Mouse (Mus musculus) liver, postnatal 0 days (tissue): Measurements from ENCODE around the gene Col11a2. TPM values are rescaled to one million over a fixed set of nuclear protein-coding genes. Genes with fewer than 3 reads are reported as not detected.
"Not testable (repeated sequence)": the region's sequence is repeated elsewhere in the genome, so short reads cannot be mapped to it uniquely, and the experiment has no call there.

Experiments used
- ATAC-seq: fragments of 200-750 bp; cut with Nextera tagmentation; 2 replicates; pipeline ENCODE4 v1.8.0; 2017; ENCODE audit warnings: mild to moderate bottlenecking, moderate library complexity
- DNase-seq: peaks from one replicate; pipeline ENCODE4 v3.0.0-alpha.2; 2016
- H3K27ac ChIP-seq: fragments of 300-500 bp; sonication (generic); 2 replicates; pipeline ENCODE4 v1.5.1; 2014; ENCODE audit warnings: antibody characterized with exemption, moderate library complexity, mild to moderate bottlenecking, low read depth
- H3K27me3 ChIP-seq: fragments of 300-500 bp; sonication (generic); 2 replicates; pipeline ENCODE4 v1.6.1; 2014; ENCODE audit warnings: low read length, control low read depth, mixed read lengths; ENCODE audit not compliant: insufficient read depth
- H3K36me3 ChIP-seq: fragments of 300-500 bp; sonication (generic); replicated peaks from 2 replicates; pipeline ENCODE4 v1.6.1; 2014; ENCODE audit warnings: mild to moderate bottlenecking, control low read depth, low read length, moderate library complexity, mixed read lengths; ENCODE audit not compliant: insufficient read depth
- H3K4me1 ChIP-seq: fragments of 300-500 bp; sonication (generic); 2 replicates; pipeline ENCODE4 v1.6.1; 2014; ENCODE audit warnings: antibody characterized with exemption, mild to moderate bottlenecking, control low read depth; ENCODE audit not compliant: insufficient read depth
- H3K4me2 ChIP-seq: fragments of 300-500 bp; sonication (generic); 2 replicates; pipeline ENCODE4 v1.6.1; 2014; ENCODE audit warnings: low read depth, mild to moderate bottlenecking, low read length, moderate library complexity, mixed read lengths
- H3K4me3 ChIP-seq: fragments of 300-500 bp; sonication (generic); 2 replicates; pipeline ENCODE4 v1.5.1; 2014; ENCODE audit warnings: low read depth, low read length
- H3K9ac ChIP-seq: fragments of 300-500 bp; sonication (generic); replicated peaks from 2 replicates; pipeline ENCODE4 v1.6.1; 2014; ENCODE audit warnings: mild to moderate bottlenecking, moderate library complexity
- H3K9me3 ChIP-seq: fragments of 300-500 bp; sonication (generic); 2 replicates; pipeline ENCODE4 v1.6.1; 2016; ENCODE audit warnings: mild to moderate bottlenecking, control low read depth, low read length, mixed read lengths
- CTCF ChIP-seq: sonication (generic); IDR thresholded peaks from 2 replicates; pipeline ENCODE4 v1.5.1; 2016; ENCODE audit warnings: antibody characterized with exemption, low read depth
- EP300 ChIP-seq: IDR thresholded peaks from 2 replicates; pipeline ENCODE4 v1.6.1; 2016; ENCODE audit warnings: antibody characterized with exemption, low read depth, mild to moderate bottlenecking
- WGBS: fragments of 180-500 bp; shearing (Covaris S2); extraction: QIAGEN DNeasy Blood & Tissue Kit; methylation state at CpG from one replicate; pipeline ENCODE4 v1.1.7; 2014; ENCODE audit not compliant: insufficient replicate concordance; 5-methylcytosine and 5-hydroxymethylcytosine counted together
- polyA plus RNA-seq: library from polyadenylated mRNA; unstranded; fragments of >200 nt; fragmentation: Nextera tagmentation; extraction: Ambion mirVana; gene quantifications from 2 replicates; pipeline ENCODE4 v1.2.1, GENCODE M21; 2015

Col11a2 gene
- polyA plus RNA-seq, 1 experiment from 2014 or later, result 0.47 TPM

GRCm38 (mm10) chr17:33999341-34000149, 39.7 kb upstream of the Col11a2 start:
- H3K9ac ChIP-seq, result peak overlapping the region; percentile 86
- TF ChIP-seq EP300 (no peak), CTCF (no peak)
- peak overlapping the region; percentile 88 for H3K4me3 ChIP-seq
- H3K4me1 ChIP-seq, result peaks cover 11% of the 10 kb centered on the region
- H3K27me3 ChIP-seq, result no peaks in the 10 kb centered on the region
- no peaks in the 10 kb centered on the region for H3K9me3 ChIP-seq
- H3K36me3 ChIP-seq, result peaks cover 6% of the 10 kb centered on the region
- peak overlapping the region; percentile 83 for H3K27ac ChIP-seq
- peak; percentile 54 for ATAC-seq
- peak; percentile 62 for DNase-seq
- peak overlapping the region; percentile 98 for H3K4me2 ChIP-seq
- WGBS, result 2% methylated on average over 83 of the region's 87 CpGs

- Histone ChIP-seq H3K27ac (peak within 1 kb of the TSS; percentile 83), H3K9ac (peak within 1 kb of the TSS; percentile 86)
- WGBS, result 2% methylated on average over 29 of the region's 30 CpGs
Measured at GRCm38 (mm10) chr17:34000150-34000537, 39.1 kb upstream of the Col11a2 start, which contains the start of gene H2-K1. TSS of gene H2-K1 (minus strand) at chr17:34000347.

GRCm38 (mm10) chr17:34000796-34001195, 38.4 kb upstream of the Col11a2 start:
- not testable (repeated sequence) for H3K9me3 ChIP-seq, DNase-seq, H3K36me3 ChIP-seq, ATAC-seq, H3K27me3 ChIP-seq, H3K27ac ChIP-seq
- H3K4me2 ChIP-seq, result peak overlapping the region; percentile 98
- WGBS, result 45% methylated on average over 2 of the region's 2 CpGs
- H3K4me1 ChIP-seq, result peaks cover 11% of the 10 kb centered on the region
- peak overlapping the region; percentile 86; the same call in 1 of the 2 replicates for H3K9ac ChIP-seq
- H3K4me3 ChIP-seq, result peak overlapping the region; percentile 88; the same call in 1 of the 2 replicates

More at GRCm38 (mm10) chr17:34000150-34000537, 39.1 kb upstream of the Col11a2 start, which contains the start of gene H2-K1:
- Histone ChIP-seq H3K9me3 (no peaks in the 10 kb centered on the region), H3K4me1 (peaks cover 11% of the 10 kb centered on the region), H3K4me3 (peak within 1 kb of the TSS; percentile 88), H3K4me2 (peak within 1 kb of the TSS; percentile 98), H3K36me3 (peaks cover 6% of the 10 kb centered on the region), H3K27me3 (no peaks in the 10 kb centered on the region)
- ATAC-seq (peak; percentile 94), DNase-seq (peak; percentile 92)
- no peak for TF ChIP-seq CTCF
- TF ChIP-seq EP300, result no peak

GRCm38 (mm10) chr17:34003426-34003825, 35.8 kb upstream of the Col11a2 start:
- peak; percentile 66 for DNase-seq
- 6% methylated on average over 5 of the region's 5 CpGs for WGBS

GRCm38 (mm10) chr17:34006570-34006969, 32.7 kb upstream of the Col11a2 start:
- no peaks in the 10 kb centered on the region for H3K9me3 ChIP-seq
- H3K4me3 ChIP-seq, result no peak overlapping the region
- no peaks in the 10 kb centered on the region for H3K4me1 ChIP-seq
- TF ChIP-seq CTCF (no peak), EP300 (no peak)
- H3K4me2 ChIP-seq, result no peak overlapping the region
- no peaks in the 10 kb centered on the region for H3K36me3 ChIP-seq
- H3K27ac ChIP-seq, result no peak overlapping the region
- WGBS, result 31% methylated on average over 2 of the region's 2 CpGs
- ATAC-seq, result no peak
- H3K9ac ChIP-seq, result no peak overlapping the region
- DNase-seq, result no peak
- no peaks in the 10 kb centered on the region for H3K27me3 ChIP-seq

More at GRCm38 (mm10) chr17:34003426-34003825, 35.8 kb upstream of the Col11a2 start:
- Histone ChIP-seq H3K4me2 (no peak overlapping the region), H3K27ac (no peak overlapping the region), H3K4me3 (no peak overlapping the region), H3K27me3 (no peaks in the 10 kb centered on the region), H3K9ac (no peak overlapping the region), H3K4me1 (peaks cover 11% of the 10 kb centered on the region), H3K36me3 (no peaks in the 10 kb centered on the region), H3K9me3 (no peaks in the 10 kb centered on the region)
- TF ChIP-seq EP300 (no peak), CTCF (peak; percentile 90)
- no peak for ATAC-seq

GRCm38 (mm10) chr17:34010156-34010555, 29.1 kb upstream of the Col11a2 start:
- 64% methylated on average over 5 of the region's 5 CpGs for WGBS
- H3K4me3 ChIP-seq, result no peak overlapping the region
- H3K4me1 ChIP-seq, result no peaks in the 10 kb centered on the region
- DNase-seq, result no peak
- H3K27me3 ChIP-seq, result no peaks in the 10 kb centered on the region
- H3K4me2 ChIP-seq, result no peak overlapping the region
- H3K36me3 ChIP-seq, result no peaks in the 10 kb centered on the region
- no peak for ATAC-seq
- TF ChIP-seq CTCF (no peak), EP300 (no peak)
- no peak overlapping the region for H3K27ac ChIP-seq
- no peaks in the 10 kb centered on the region for H3K9me3 ChIP-seq
- H3K9ac ChIP-seq, result no peak overlapping the region
